Mouse (Mus musculus) bone marrow macrophage, adult 2 months (primary cell): Measurements from ENCODE around the gene Defb33.

Experiments used
- CTCF ChIP-seq: IDR thresholded peaks from 2 replicates; pipeline ENCODE4 v1.5.1; 2012; ENCODE audit warnings: low read depth, mild to moderate bottlenecking, low read length, moderate library complexity
- POLR2A ChIP-seq: IDR thresholded peaks from 2 replicates; pipeline ENCODE4 v1.6.1; 2012; ENCODE audit warnings: mild to moderate bottlenecking, low read depth, low read length, borderline replicate concordance

- TF ChIP-seq POLR2A (no peak), CTCF (no peak)
These were observed 10.1 kb downstream of the Defb33 start, which contains the start of gene Gm15056 for GRCm38 (mm10) chr8:20902527-20902926.
